Comparison of ENCODE assay signal across 6 mouse cellular contexts in the genomic region with DNA sequence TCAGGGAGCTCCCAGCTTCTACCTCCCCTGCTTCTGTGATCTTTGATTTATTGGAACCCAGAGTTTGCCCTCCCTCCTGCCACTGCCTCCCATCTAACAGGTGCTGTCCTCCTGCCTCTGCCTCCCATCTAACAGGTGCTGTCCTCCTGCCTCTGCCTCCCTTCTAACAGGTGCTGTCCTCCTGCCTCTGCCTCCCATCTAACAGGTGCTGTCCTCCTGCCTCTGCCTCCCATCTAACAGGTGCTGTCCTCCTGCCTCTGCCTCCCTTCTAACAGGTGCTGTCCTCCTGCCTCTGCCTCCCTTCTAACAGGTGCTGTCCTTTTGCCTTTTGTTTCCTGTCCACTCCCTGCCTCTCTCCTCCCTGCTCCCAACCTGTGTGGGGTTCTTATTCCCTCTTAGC. TPM values are rescaled to one million over a fixed set of nuclear protein-coding genes. Genes with fewer than 3 reads are reported as not detected.
DNase-seq lines count a peak whose midpoint lies in the region; TF ChIP-seq lines count a peak whose summit lies in the region.
"Not testable (repeated sequence)": the region's sequence is repeated elsewhere in the genome, so short reads cannot be mapped to it uniquely, and the experiment has no call there.
"Had no signal": no experiment of that assay in that cellular context is flagged by ENCODE, and none has a peak within 500 bp of the region (broad histone marks: within the 10 kb centered on the region; RNA-seq: fewer than 3 reads in every experiment).

No protein-coding gene starts in this region.

- intact Hi-C loops in gastrocnemius, adult 2 months (cut with DNase I), result loop anchor here (5.0 kb wide), 1 partner anchor 89 kb away; the partner anchor contains the start of gene 2010003K11Rik
- intact Hi-C loops in left cerebral cortex, adult 2 months (cut with DNase I), result not testable (repeated sequence)

- not testable (repeated sequence) for TF ChIP-seq CTCF in gastrocnemius, adult 2 months (IDR thresholded peaks at IDR 0.05); left cerebral cortex, adult 2 months (IDR thresholded peaks at IDR 0.05); liver, adult 2 months (IDR thresholded peaks at IDR 0.05; ENCODE audit: low read depth, low read length); olfactory bulb, adult 2 months (IDR thresholded peaks at IDR 0.05; ENCODE audit: insufficient read depth, low read depth, low read length)

- H3K9ac ChIP-seq in liver, adult 2 months (ENCODE audit: low read depth, low read length), result not testable (repeated sequence)

- DNase-seq in gastrocnemius, adult 2 months; left cerebral cortex, adult 2 months (ENCODE audit: extremely low spot score in 1 of 2, low spot score in 2 of 2); liver, adult 2 months (ENCODE audit: extremely low read depth, low read depth, low spot score): not testable (repeated sequence)

- TF ChIP-seq POLR2A in liver, adult 2 months (IDR thresholded peaks at IDR 0.05; ENCODE audit: extremely low read depth, insufficient read depth, low read length); myocyte (IDR thresholded peaks at IDR 0.05; ENCODE audit: insufficient read length, low read depth); olfactory bulb, adult 2 months (IDR thresholded peaks at IDR 0.05; ENCODE audit: insufficient read depth, low read depth, low read length): not testable (repeated sequence)

- H3ac ChIP-seq in myocyte (ENCODE audit: control insufficient read depth, insufficient read length), result not testable (repeated sequence)

- not testable (repeated sequence) for H3K4me2 ChIP-seq in myocyte (ENCODE audit: low read depth)

- peaks cover 57% of the 10 kb centered on the region for H3K4me1 ChIP-seq in liver, adult 2 months (ENCODE audit: control insufficient read depth, insufficient read depth, low read length)
- peaks cover 14% of the 10 kb centered on the region for H3K4me1 ChIP-seq in olfactory bulb, adult 2 months (ENCODE audit: control insufficient read depth, insufficient read depth, low read length)

- H3K27ac ChIP-seq in gastrocnemius, adult 2 months, result 0 out of 2 replicates have a peak overlapping the region, but pooled peaks have one; percentile 58
- H3K27ac ChIP-seq in left cerebral cortex, adult 2 months, result peak overlapping the region; percentile 45; the same call in 1 of the 2 replicates
- H3K27ac ChIP-seq in liver, adult 2 months (replicated peaks; ENCODE audit: insufficient read depth, low read depth, low read length), result peak overlapping the region; percentile 78
- peak overlapping the region; percentile 92 for H3K27ac ChIP-seq in olfactory bulb, adult 2 months (ENCODE audit: insufficient read depth, low read depth, low read length)

- H3K79me2 ChIP-seq in liver, adult 2 months (ENCODE audit: control insufficient read depth, insufficient read depth, low read length), result peaks cover 17% of the 10 kb centered on the region
- H3K79me2 ChIP-seq in myocyte (ENCODE audit: control insufficient read depth, insufficient read depth), result not testable (repeated sequence)

- not testable (repeated sequence) for H3K36me3 ChIP-seq in liver, adult 2 months (ENCODE audit: control insufficient read depth, insufficient read depth, low read length); myocyte (ENCODE audit: control insufficient read depth, insufficient read depth)

- H3K4me3 ChIP-seq in gastrocnemius, adult 2 months; left cerebral cortex, adult 2 months; liver, adult 2 months (ENCODE audit: insufficient read depth, low read depth, low read length); myocyte; olfactory bulb, adult 2 months (ENCODE audit: insufficient read depth, low read depth, low read length): not testable (repeated sequence)

- not testable (repeated sequence) for H3K27me3 ChIP-seq in liver, adult 2 months (ENCODE audit: control insufficient read depth, insufficient read depth, low read length); myocyte (ENCODE audit: control insufficient read depth, insufficient read depth, insufficient read length)

TF ChIP-seq in myocyte, 11 proteins besides CTCF, POLR2A, EP300 and RAD21:
- TF ChIP-seq MYOD1 (IDR thresholded peaks at IDR 0.05; ENCODE audit: control insufficient read depth in 1 of 3, insufficient read length in 2 of 3, low read depth in 2 of 3), result peak in 2 of 3 experiments; percentile 49 to 73
- TF ChIP-seq MYOG (IDR thresholded peaks at IDR 0.05; ENCODE audit: control insufficient read depth in 1 of 3, insufficient read depth in 1 of 3, insufficient read length in 2 of 3, low read depth in 2 of 3), result peak in 2 of 3 experiments; percentile 64 to 78

RNA-seq across cellular contexts. Expression of gene Lrfn4, which starts 28.7 kb away (rescaled TPM):
- total RNA-seq in gastrocnemius, adult 2 months (2021), result 1 to 10 TPM; 1.5 to 1.6 TPM
- 10 to 100 TPM; 41.2 to 44.9 TPM for total RNA-seq in left cerebral cortex, adult 2 months (2021)
- 0.13 and 0.18 TPM in 2 replicates for total RNA-seq in liver, adult 2 months (2014; rRNA removed)
- 0.27 and 0.35 TPM in 2 replicates for polyA plus RNA-seq in liver, adult 2 months (2012; rRNA removed)
- polyA plus RNA-seq in myocyte (2012; fragmentation: generic; extraction: Trizol), result 22.0 TPM
- polyA plus RNA-seq in olfactory bulb, adult 2 months (2012; ENCODE audit: insufficient read depth, insufficient read length, low replicate concordance, missing spikeins), result not detected in 2 replicates
- polyA plus RNA-seq: CD4-positive, CD25-positive, alpha-beta regulatory T cell, adult 4 months had no signal

RNA-seq across cellular contexts. Expression of gene Rce1, which starts 38.7 kb away (rescaled TPM):
- 1 to 10 TPM; 5.1 to 5.9 TPM for total RNA-seq in gastrocnemius, adult 2 months (2021)
- total RNA-seq in left cerebral cortex, adult 2 months (2021), result 10 to 100 TPM; 26.4 to 30.6 TPM
- total RNA-seq in liver, adult 2 months (2014; rRNA removed), result 14.8 and 15.7 TPM in 2 replicates
- polyA plus RNA-seq in liver, adult 2 months (2012; rRNA removed), result 31.0 and 44.9 TPM in 2 replicates
- 43.8 TPM for polyA plus RNA-seq in myocyte (2012; fragmentation: generic; extraction: Trizol)
- polyA plus RNA-seq in olfactory bulb, adult 2 months (2012; ENCODE audit: insufficient read depth, insufficient read length, low replicate concordance, missing spikeins), result not detected in 2 replicates

Comparison
In these comparisons a context has a peak if more than half of its experiments do, and no peak if none do; other contexts are left out.
1. RNA of gene Lrfn4, which starts 28.7 kb away (total RNA-seq): 41.2 to 44.9 TPM in left cerebral cortex, adult 2 months; 1.5 to 1.6 TPM in gastrocnemius, adult 2 months and 0.13 to 0.18 TPM in liver, adult 2 months; every median in the first group is over 10 times any median in the second.
2. Peak in every context shown above with its lines, with median percentiles within 50 percentile points of each other: H3K27ac ChIP-seq.